Mouse (Mus musculus) urinary bladder, adult 2 months (tissue): ENCODE results near the gene Loxl1. TPM values are rescaled to one million over a fixed set of nuclear protein-coding genes. Genes with fewer than 3 reads are reported as not detected.

Source experiments
- DNase-seq: peaks from one replicate; pipeline ENCODE4 v3.0.0; 2022; ENCODE audit warnings: low spot score
- polyA plus RNA-seq: library from polyadenylated mRNA; depleted of rRNA; stranded (reverse); fragments of >200 nt; gene quantifications from 2 replicates; pipeline ENCODE4 v1.2.3, GENCODE M21; 2012; rRNA removed

Gene Loxl1
- polyA plus RNA-seq = 56.0 and 68.7 TPM in 2 replicates

- peak; percentile 59 for DNase-seq
Measured at GRCm38 (mm10) chr9:58312944-58313359, at the start of gene Loxl1. Gene Loxl1 (minus strand): TSS chr9:58313186.

GRCm38 (mm10) chr9:58361956-58362355 is 49.0 kb upstream of the Loxl1 start:
- no peak for DNase-seq

- no peak for DNase-seq
Measured at GRCm38 (mm10) chr9:58361373-58361772, 48.4 kb upstream of the Loxl1 start.

- DNase-seq = no peak
Measured at GRCm38 (mm10) chr9:58355262-58356050, 42.5 kb upstream of the Loxl1 start.

- no peak for DNase-seq
Measured at GRCm38 (mm10) chr9:58354701-58355100, 41.7 kb upstream of the Loxl1 start.

- no peak for DNase-seq
Measured at GRCm38 (mm10) chr9:58353224-58353623, 40.2 kb upstream of the Loxl1 start.

GRCm38 (mm10) chr9:58347795-58348194 is 34.8 kb upstream of the Loxl1 start:
- no peak for DNase-seq

DNA sequence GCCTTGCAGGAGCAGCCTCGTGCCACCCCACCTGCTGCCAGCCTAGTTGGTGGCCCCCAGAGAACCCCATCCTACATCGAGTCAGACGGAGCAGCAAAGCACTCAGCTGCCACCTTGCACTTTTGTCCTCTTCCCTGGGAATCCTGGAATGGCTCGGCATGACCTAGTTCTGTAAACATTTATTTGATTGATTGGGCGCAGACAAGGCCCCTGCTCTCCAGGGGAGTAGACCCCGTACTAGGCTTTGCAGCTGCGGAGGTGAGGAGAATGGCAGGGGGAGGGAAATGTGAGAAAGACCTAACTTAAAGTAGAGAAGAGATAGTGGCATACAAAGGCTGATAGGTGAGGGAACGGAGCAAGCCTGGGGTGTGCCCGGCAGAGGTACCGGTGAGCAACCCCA is 33.5 kb upstream of the Loxl1 start:
- DNase-seq = no peak

- DNase-seq = no peak
Measured at GRCm38 (mm10) chr9:58345963-58346362, 33.0 kb upstream of the Loxl1 start.

DNA sequence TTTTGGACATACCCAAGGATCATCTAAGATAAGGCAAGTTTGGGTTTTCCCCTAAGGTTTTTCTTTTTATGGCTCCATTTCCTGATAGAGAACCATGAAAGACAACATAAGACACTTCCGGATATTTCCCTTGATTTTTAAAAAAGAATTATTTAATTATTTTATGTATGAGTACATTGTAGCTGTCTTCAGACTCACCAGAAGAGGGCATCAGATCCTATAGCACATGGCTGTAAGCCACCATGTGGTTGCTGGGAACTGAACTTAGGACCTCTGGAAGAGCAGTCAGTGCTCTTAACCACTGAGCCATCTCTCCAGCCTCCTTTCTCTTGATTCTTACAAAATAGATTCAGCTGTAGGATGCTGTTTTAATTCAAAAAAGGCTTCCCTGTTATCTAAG is 28.8 kb upstream of the Loxl1 start:
- DNase-seq = no peak

- DNase-seq = no peak
Measured at GRCm38 (mm10) chr9:58336650-58337281, 23.8 kb upstream of the Loxl1 start.

DNA sequence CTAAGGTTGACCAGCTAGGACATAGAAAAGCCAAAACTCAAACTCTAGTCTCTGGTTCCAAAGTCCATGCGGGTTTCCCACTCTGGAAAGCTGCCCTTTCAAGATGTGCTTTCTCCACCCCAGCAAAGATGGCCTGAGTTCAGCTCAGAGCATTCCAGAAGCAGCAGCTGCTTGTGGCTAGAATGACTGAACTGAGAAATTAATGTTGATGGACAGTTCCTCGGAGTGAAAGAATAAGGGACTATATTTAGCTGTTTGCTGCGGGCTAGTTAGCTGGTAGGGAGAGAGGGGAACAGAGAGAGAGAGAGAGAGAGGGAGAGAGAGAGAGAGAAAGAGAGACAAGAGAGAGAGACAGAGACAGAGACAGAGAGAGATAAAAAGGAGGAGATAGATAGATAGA is 18.3 kb upstream of the Loxl1 start:
- DNase-seq = no peak

- no peak for DNase-seq
Measured at GRCm38 (mm10) chr9:58330293-58330692, 17.3 kb upstream of the Loxl1 start.

GRCm38 (mm10) chr9:58327382-58327781 is 14.4 kb upstream of the Loxl1 start:
- DNase-seq = no peak

GRCm38 (mm10) chr9:58326477-58327180 is 13.6 kb upstream of the Loxl1 start:
- no peak for DNase-seq

DNA sequence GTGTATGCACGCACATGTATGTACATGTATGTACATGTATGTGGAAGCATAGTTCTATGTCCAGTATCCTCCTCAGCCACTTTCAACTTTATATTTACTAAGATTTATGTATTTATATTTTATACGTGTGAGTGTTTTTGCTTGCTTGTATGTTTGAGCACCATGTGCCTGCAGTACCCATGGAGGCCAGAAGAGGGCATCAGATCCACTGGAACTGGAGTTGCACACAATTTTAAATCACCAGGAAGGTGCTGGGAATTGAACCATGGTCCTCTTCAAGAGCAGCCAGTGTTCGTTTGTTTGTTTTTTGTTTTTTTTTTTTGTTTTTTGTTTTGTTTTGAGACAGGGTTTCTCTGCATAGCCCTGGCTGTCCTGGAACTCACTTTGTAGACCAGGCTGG is 8.7 kb upstream of the Loxl1 start:
- no peak for DNase-seq

DNA sequence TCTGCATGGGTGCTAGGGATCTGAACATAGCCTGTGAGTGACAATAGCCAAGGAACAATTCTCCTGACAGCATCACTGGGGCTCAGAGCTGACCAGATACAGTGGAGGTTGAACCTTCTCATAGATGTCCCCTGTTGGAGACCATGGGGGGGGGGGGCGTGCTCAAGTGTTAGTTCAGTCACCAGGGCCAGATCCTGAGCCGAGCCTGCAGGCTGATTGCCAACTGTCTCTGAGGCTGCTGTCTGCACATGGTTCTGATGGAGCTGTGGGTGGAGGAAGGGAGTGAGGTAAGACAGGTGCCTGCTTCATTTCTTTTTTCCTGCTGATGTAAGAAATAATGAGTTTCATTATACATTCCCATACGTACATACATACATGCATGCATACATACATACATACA is 5.3 kb upstream of the Loxl1 start:
- DNase-seq = no peak

DNA sequence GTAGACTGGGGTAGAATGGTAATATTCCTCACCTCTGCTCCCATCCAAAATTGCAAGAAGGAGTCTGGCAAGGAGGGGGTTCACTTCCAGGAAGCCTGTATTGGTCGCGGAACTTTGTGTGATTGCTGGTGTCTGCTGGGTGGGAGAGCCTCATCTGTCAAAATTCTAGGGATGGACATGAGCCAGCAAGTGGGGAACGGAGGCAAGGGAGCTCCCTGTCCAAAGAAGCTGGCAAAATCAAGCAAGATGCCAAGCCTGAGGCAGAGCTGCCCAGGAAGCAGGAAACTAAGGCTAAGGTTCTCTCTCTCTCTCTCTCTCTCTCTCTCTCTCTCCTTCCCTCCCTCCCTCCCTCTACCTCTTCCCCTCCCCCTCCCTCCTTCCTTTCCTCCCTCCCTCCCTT is 4.4 kb upstream of the Loxl1 start:
- DNase-seq = no peak

DNA sequence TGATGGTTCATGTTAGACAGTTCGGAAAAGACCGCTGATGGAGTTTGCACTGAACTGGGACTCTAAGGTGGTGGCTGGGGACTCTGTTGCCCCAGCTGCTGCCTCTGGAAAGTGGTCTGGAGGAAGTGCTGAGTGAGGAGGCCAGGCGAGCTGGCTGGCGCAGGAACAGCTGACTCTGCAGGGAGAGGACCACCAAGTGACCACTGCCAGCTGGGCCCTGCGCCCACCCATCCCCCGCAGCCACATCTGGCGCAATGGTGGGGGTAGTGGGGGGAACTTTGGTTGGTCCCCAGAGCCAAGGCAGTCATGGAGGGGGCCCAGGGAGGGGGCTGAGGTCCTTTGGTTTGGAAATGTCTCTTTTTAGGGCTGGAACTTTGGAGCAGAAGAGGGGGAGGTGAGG is 3.8 kb upstream of the Loxl1 start:
- no peak for DNase-seq

- no peak for DNase-seq
Measured at GRCm38 (mm10) chr9:58315850-58316249, 2.9 kb upstream of the Loxl1 start.

GRCm38 (mm10) chr9:58314682-58315360 is 1.8 kb upstream of the Loxl1 start:
- DNase-seq = no peak
